Mouse (Mus musculus): Measurements from ENCODE around the gene Cblb.

Cblb gene

GRCm38 (mm10) chr16:52132808-52133490 is 101.9 kb downstream of the Cblb start:
- no peak for DNase-seq (ENCODE audit: low spot score)

- peak; percentile 82 for DNase-seq (ENCODE audit: low spot score)
Observed at GRCm38 (mm10) chr16:52134631-52135227, 103.7 kb downstream of the Cblb start.

- no peak for DNase-seq (ENCODE audit: low spot score)
Observed at GRCm38 (mm10) chr16:52135689-52136390, 104.8 kb downstream of the Cblb start.

GRCm38 (mm10) chr16:52143101-52143500 is 112.1 kb downstream of the Cblb start:
- no peak for DNase-seq (ENCODE audit: low spot score)

GRCm38 (mm10) chr16:52143818-52144217 is 112.8 kb downstream of the Cblb start:
- no peak for DNase-seq (ENCODE audit: low spot score)

GRCm38 (mm10) chr16:52144792-52145191 is 113.8 kb downstream of the Cblb start:
- no peak for DNase-seq (ENCODE audit: low spot score)

- DNase-seq (ENCODE audit: low spot score): no peak
Observed at GRCm38 (mm10) chr16:52145552-52145951, 114.5 kb downstream of the Cblb start.

- no peak for DNase-seq (ENCODE audit: low spot score)
Observed at GRCm38 (mm10) chr16:52146976-52147696, 116.1 kb downstream of the Cblb start.

- no peak for DNase-seq (ENCODE audit: low spot score)
Observed at GRCm38 (mm10) chr16:52148041-52148440, 117.0 kb downstream of the Cblb start.

- DNase-seq (ENCODE audit: low spot score): no peak
Observed at GRCm38 (mm10) chr16:52149135-52149769, 118.2 kb downstream of the Cblb start.

- no peak for DNase-seq (ENCODE audit: low spot score)
Observed at GRCm38 (mm10) chr16:52155030-52155696, 124.1 kb downstream of the Cblb start.

GRCm38 (mm10) chr16:52159958-52160504 is 129.0 kb downstream of the Cblb start:
- no peak for DNase-seq (ENCODE audit: low spot score)

- no peak for DNase-seq (ENCODE audit: low spot score)
Observed at GRCm38 (mm10) chr16:52164246-52164645, 133.2 kb downstream of the Cblb start.

GRCm38 (mm10) chr16:52173253-52173652 is 142.2 kb downstream of the Cblb start:
- DNase-seq (ENCODE audit: low spot score): no peak

- DNase-seq (ENCODE audit: low spot score): no peak
Observed at GRCm38 (mm10) chr16:52179839-52180238, 148.8 kb downstream of the Cblb start.

- no peak for DNase-seq (ENCODE audit: low spot score)
Observed at GRCm38 (mm10) chr16:52182057-52182456, 151.0 kb downstream of the Cblb start.

GRCm38 (mm10) chr16:52184350-52184749 is 153.3 kb downstream of the Cblb start:
- DNase-seq (ENCODE audit: low spot score): no peak

GRCm38 (mm10) chr16:52186731-52187130 is 155.7 kb downstream of the Cblb start:
- no peak for DNase-seq (ENCODE audit: low spot score)

GRCm38 (mm10) chr16:52189103-52189502 is 158.1 kb downstream of the Cblb start:
- DNase-seq (ENCODE audit: low spot score): no peak

GRCm38 (mm10) chr16:52190714-52191113 is 159.7 kb downstream of the Cblb start:
- no peak for DNase-seq (ENCODE audit: low spot score)

GRCm38 (mm10) chr16:52194040-52194439 is 163.0 kb downstream of the Cblb start:
- DNase-seq (ENCODE audit: low spot score): no peak
